Mouse (Mus musculus) cortical plate, adult 2 months (tissue): ENCODE measurements at regions not wholly inside any gene's neighbourhood (a gene's known extent, or its start where the extent isn't known, plus 50 kb on each side); places are given as distances from the start of the nearest gene placed in this dataset.

Experiments
- CTCF ChIP-seq: fragments of 200-500 bp; IDR thresholded peaks from 2 replicates; pipeline ENCODE4 v1.5.1; 2011; ENCODE audit warnings: mild to moderate bottlenecking, control low read depth, low read length; ENCODE audit not compliant: insufficient read depth; ENCODE audit errors: extremely low read depth
- POLR2A ChIP-seq: fragments of 200-500 bp; IDR thresholded peaks from 2 replicates; pipeline ENCODE4 v1.6.1; 2011; ENCODE audit warnings: mild to moderate bottlenecking, low read length, control low read depth; ENCODE audit not compliant: insufficient read depth; ENCODE audit errors: extremely low read depth

GRCm38 (mm10) chr11:22592706-22593105, 80.8 kb downstream of the Tmem17 start:
- TF ChIP-seq CTCF (no peak), POLR2A (no peak)
